Mouse (Mus musculus) adrenal gland, postnatal 14 days (tissue): Measurements from ENCODE around the gene H3f3a. TPM values are rescaled to one million over a fixed set of nuclear protein-coding genes. Genes with fewer than 3 reads are reported as not detected.

Experiments
- DNase-seq: peaks from one replicate; pipeline ENCODE4 v3.0.0; 2021; ENCODE audit warnings: mixed read lengths
- total RNA-seq: library from RNA; stranded (reverse); gene quantifications from 2 replicates; pipeline ENCODE4 v1.2.3, GENCODE M21; 2021

H3f3a gene
- total RNA-seq, 1 experiment from 2014 or later = 817 TPM

- peak; percentile 68 for DNase-seq
Observed at GRCm38 (mm10) chr1:180757956-180758520, 55.7 kb downstream of the H3f3a start.

DNA sequence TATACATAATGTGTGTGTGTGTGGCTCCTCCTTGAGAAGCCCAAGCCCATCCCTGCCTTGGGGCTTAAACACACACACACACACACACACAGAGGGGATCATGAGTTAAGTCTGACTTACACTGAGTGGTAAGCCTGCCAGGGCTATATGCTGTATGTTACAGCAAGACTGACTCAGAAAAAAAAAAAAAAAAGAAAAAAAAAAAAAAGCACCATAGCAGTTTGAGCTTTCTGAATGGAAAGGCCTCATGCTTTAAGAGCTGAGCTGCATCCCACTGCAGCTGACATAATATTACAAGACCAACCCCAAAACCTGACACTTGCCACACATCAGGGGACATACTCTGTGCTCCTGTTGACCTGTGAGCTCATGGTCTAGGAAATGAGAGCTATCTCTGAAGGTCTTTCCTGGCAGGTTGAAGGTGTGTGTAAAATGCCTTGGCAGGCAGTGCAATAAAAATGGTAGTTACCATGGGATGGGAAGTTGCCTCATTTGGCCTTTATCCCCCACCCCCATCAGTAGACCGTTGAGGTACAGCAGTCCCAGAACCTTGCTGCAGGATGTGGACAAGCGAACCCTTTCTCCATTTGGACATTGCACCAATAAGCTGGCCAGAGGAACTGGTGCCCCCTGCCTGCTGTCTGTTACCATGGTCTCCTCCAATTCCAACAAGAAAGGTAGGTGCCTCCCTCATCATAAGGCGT, 56.3 kb downstream of the H3f3a start:
- no peak for DNase-seq

- no peak for DNase-seq
Observed at GRCm38 (mm10) chr1:180756711-180757110, 57.0 kb downstream of the H3f3a start.

GRCm38 (mm10) chr1:180754376-180754775, 59.4 kb downstream of the H3f3a start:
- DNase-seq = no peak

DNA sequence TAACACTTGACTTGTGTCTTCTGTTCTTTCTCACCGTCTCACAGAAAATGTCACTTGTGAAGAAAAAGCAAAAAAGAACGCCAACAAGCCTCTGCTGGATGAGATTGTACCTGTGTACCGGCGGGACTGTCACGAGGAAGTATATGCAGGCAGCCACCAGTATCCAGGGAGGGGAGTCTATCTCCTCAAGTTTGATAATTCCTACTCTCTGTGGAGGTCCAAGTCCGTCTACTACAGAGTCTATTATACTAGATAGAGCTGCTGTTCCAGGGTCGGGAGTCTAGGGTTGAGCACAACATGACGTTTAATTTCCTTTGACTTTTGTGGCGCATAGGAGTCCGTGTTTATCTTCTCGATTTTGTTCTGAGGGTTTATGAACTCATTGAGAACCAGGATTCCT, 61.6 kb downstream of the H3f3a start:
- no peak for DNase-seq

Other genes starting within 250 kb of the H3f3a start
- 92.8 TPM in 2 replicates for gene Parp1, start 245.0 kb downstream of the H3f3a start, total RNA-seq
- gene Lin9, start 172.8 kb downstream of the H3f3a start, total RNA-seq = 6.9 and 7.2 TPM in 2 replicates
- gene Mixl1, start 116.9 kb downstream of the H3f3a start, total RNA-seq = not detected in 2 replicates
- 41.8 and 43.0 TPM in 2 replicates for gene Acbd3, start 87.9 kb downstream of the H3f3a start, total RNA-seq
- gene Sde2, start 37.2 kb upstream of the H3f3a start, total RNA-seq = 22.2 and 22.6 TPM in 2 replicates
- gene Lefty2, start 79.2 kb upstream of the H3f3a start, total RNA-seq = 0.30 TPM in 1 of 2 replicates, not detected in the other
- 29.9 and 38.0 TPM in 2 replicates for gene Pycr2, start 90.3 kb upstream of the H3f3a start, total RNA-seq
- gene Lefty1, start 121.1 kb upstream of the H3f3a start, total RNA-seq = 1.3 and 1.6 TPM in 2 replicates
- gene Tmem63a, start 128.4 kb upstream of the H3f3a start, total RNA-seq = 44.4 and 56.2 TPM in 2 replicates
- gene Ephx1, start 207.0 kb upstream of the H3f3a start, total RNA-seq = 57.9 and 71.2 TPM in 2 replicates
- gene 9130409I23Rik, start 237.3 kb upstream of the H3f3a start, total RNA-seq = 0.30 TPM in 1 of 2 replicates, not detected in the other